Mouse (Mus musculus) forebrain, postnatal 0 days (tissue): ENCODE results near the gene Fancf. TPM values are rescaled to one million over a fixed set of nuclear protein-coding genes. Genes with fewer than 3 reads are reported as not detected.

ENCODE experiments used
- ATAC-seq: fragments of 200-750 bp; cut with Nextera tagmentation; 2 replicates; pipeline ENCODE4 v1.8.0; 2017; ENCODE audit warnings: mild to moderate bottlenecking, moderate library complexity
- DNase-seq: peaks from one replicate; pipeline ENCODE4 v3.0.0-alpha.2; 2015
- H3K27ac ChIP-seq: fragments of 300-500 bp; sonication (generic); 2 replicates; pipeline ENCODE4 v1.5.1; 2014; ENCODE audit warnings: low read depth, mild to moderate bottlenecking, antibody characterized with exemption, low read length, moderate library complexity, mixed read lengths
- H3K27me3 ChIP-seq: fragments of 300-500 bp; sonication (generic); 2 replicates; pipeline ENCODE4 v1.6.1; 2014; ENCODE audit warnings: mild to moderate bottlenecking, low read length, mixed read lengths; ENCODE audit not compliant: insufficient read depth
- H3K36me3 ChIP-seq: fragments of 300-500 bp; sonication (generic); 2 replicates; pipeline ENCODE4 v1.6.1; 2014; ENCODE audit warnings: mild to moderate bottlenecking, moderate library complexity; ENCODE audit not compliant: insufficient read depth
- H3K4me1 ChIP-seq: fragments of 300-500 bp; sonication (generic); 2 replicates; pipeline ENCODE4 v1.6.1; 2014; ENCODE audit warnings: antibody characterized with exemption; ENCODE audit not compliant: insufficient read depth
- H3K4me2 ChIP-seq: fragments of 300-500 bp; sonication (generic); 2 replicates; pipeline ENCODE4 v1.6.1; 2014; ENCODE audit warnings: low read depth, mild to moderate bottlenecking, moderate library complexity
- H3K4me3 ChIP-seq: fragments of 300-500 bp; sonication (generic); 2 replicates; pipeline ENCODE4 v1.5.1; 2014; ENCODE audit warnings: low read depth, low read length, mixed read lengths
- H3K9ac ChIP-seq: fragments of 300-500 bp; sonication (generic); 2 replicates; pipeline ENCODE4 v1.6.1; 2014; ENCODE audit warnings: mild to moderate bottlenecking
- H3K9me3 ChIP-seq: fragments of 300-500 bp; sonication (generic); 2 replicates; pipeline ENCODE4 v1.6.1; 2016; ENCODE audit warnings: low read length
- CTCF ChIP-seq: sonication (generic); IDR thresholded peaks from 2 replicates; pipeline ENCODE4 v1.5.1; 2016; ENCODE audit warnings: antibody characterized with exemption, control low read depth, low read depth
- WGBS: fragments of 180-500 bp; shearing (Covaris S2); extraction: QIAGEN DNeasy Blood & Tissue Kit; methylation state at CpG from one replicate; pipeline ENCODE4 v1.1.7; 2014; 5-methylcytosine and 5-hydroxymethylcytosine counted together
- polyA plus RNA-seq: library from polyadenylated mRNA; unstranded; fragments of >200 nt; fragmentation: Nextera tagmentation; extraction: Ambion mirVana; gene quantifications from 2 replicates; pipeline ENCODE4 v1.2.1, GENCODE M21; 2015
- total RNA-seq: library from RNA; depleted of rRNA; stranded (reverse); fragments of >200 nt; gene quantifications from 2 replicates; pipeline ENCODE4 v1.2.3, GENCODE M21; 2014

Gene Fancf
- total and polyA plus RNA-seq, 2 experiments from 2014 or later = 8.8 to 9.1 TPM

GRCm38 (mm10) chr7:51850877-51851276 is 11.2 kb downstream of the Fancf start:
- H3K9me3 ChIP-seq = no peaks in the 10 kb centered on the region
- no peaks in the 10 kb centered on the region for H3K27me3 ChIP-seq
- H3K27ac ChIP-seq = no peak overlapping the region
- no peak overlapping the region for H3K4me3 ChIP-seq
- no peak for TF ChIP-seq CTCF
- H3K4me1 ChIP-seq = no peaks in the 10 kb centered on the region
- ATAC-seq (no peak), DNase-seq (no peak)
- 73% methylated on average over 6 of the region's 6 CpGs for WGBS
- no peaks in the 10 kb centered on the region for H3K36me3 ChIP-seq
- no peak overlapping the region for H3K9ac ChIP-seq
- H3K4me2 ChIP-seq = no peak overlapping the region

GRCm38 (mm10) chr7:51840515-51840914 is 21.6 kb downstream of the Fancf start:
- Histone ChIP-seq H3K9ac (no peak overlapping the region), H3K9me3 (peaks cover 7% of the 10 kb centered on the region; the same call in 1 of the 2 replicates), H3K4me3 (no peak overlapping the region), H3K4me2 (no peak overlapping the region), H3K36me3 (no peaks in the 10 kb centered on the region), H3K4me1 (no peaks in the 10 kb centered on the region), H3K27ac (no peak overlapping the region), H3K27me3 (no peaks in the 10 kb centered on the region)
- TF ChIP-seq CTCF = no peak
- ATAC-seq (no peak), DNase-seq (no peak)
- 46% methylated on average over 7 of the region's 7 CpGs for WGBS

- no peak overlapping the region for H3K4me2 ChIP-seq
- no peaks in the 10 kb centered on the region for H3K27me3 ChIP-seq
- H3K9ac ChIP-seq = no peak overlapping the region
- no peak overlapping the region for H3K27ac ChIP-seq
- no peaks in the 10 kb centered on the region for H3K36me3 ChIP-seq
- H3K4me1 ChIP-seq = no peaks in the 10 kb centered on the region
- no peaks in the 10 kb centered on the region for H3K9me3 ChIP-seq
- ATAC-seq (no peak), DNase-seq (no peak)
- no peak overlapping the region for H3K4me3 ChIP-seq
- no peak for TF ChIP-seq CTCF
- WGBS = 17% methylated on average over 7 of the region's 7 CpGs
Observed at GRCm38 (mm10) chr7:51831917-51832316, 30.1 kb downstream of the Fancf start.

GRCm38 (mm10) chr7:51823562-51824338 is 38.3 kb downstream of the Fancf start:
- Histone ChIP-seq H3K4me3 (no peak overlapping the region), H3K36me3 (no peaks in the 10 kb centered on the region), H3K9me3 (no peaks in the 10 kb centered on the region), H3K4me1 (no peaks in the 10 kb centered on the region), H3K9ac (no peak overlapping the region), H3K4me2 (no peak overlapping the region), H3K27ac (no peak overlapping the region), H3K27me3 (no peaks in the 10 kb centered on the region)
- 54% methylated on average over 7 of the region's 7 CpGs for WGBS
- no peak for TF ChIP-seq CTCF
- DNase-seq = no peak
- no peak for ATAC-seq

- Histone ChIP-seq H3K36me3 (no peaks in the 10 kb centered on the region), H3K27ac (no peak overlapping the region), H3K9ac (no peak overlapping the region), H3K4me3 (no peak overlapping the region), H3K4me1 (no peaks in the 10 kb centered on the region), H3K4me2 (no peak overlapping the region), H3K9me3 (no peaks in the 10 kb centered on the region), H3K27me3 (no peaks in the 10 kb centered on the region)
- TF ChIP-seq CTCF = no peak
- no peak for ATAC-seq
- 45% methylated on average over 2 of the region's 2 CpGs for WGBS
- DNase-seq = no peak
Observed at GRCm38 (mm10) chr7:51821467-51821866, 40.6 kb downstream of the Fancf start.

GRCm38 (mm10) chr7:51819891-51820290 is 42.2 kb downstream of the Fancf start:
- no peaks in the 10 kb centered on the region for H3K36me3 ChIP-seq
- H3K9me3 ChIP-seq = no peaks in the 10 kb centered on the region
- no peak overlapping the region for H3K4me2 ChIP-seq
- DNase-seq = peak; percentile 80
- no peaks in the 10 kb centered on the region for H3K4me1 ChIP-seq
- no peak overlapping the region for H3K27ac ChIP-seq
- TF ChIP-seq CTCF = no peak
- H3K9ac ChIP-seq = no peak overlapping the region
- 49% methylated on average over 1 of the region's 1 CpGs for WGBS
- peak; percentile 69 for ATAC-seq
- no peak overlapping the region for H3K4me3 ChIP-seq
- no peaks in the 10 kb centered on the region for H3K27me3 ChIP-seq

- no peak for TF ChIP-seq CTCF
- no peaks in the 10 kb centered on the region for H3K4me1 ChIP-seq
- H3K9ac ChIP-seq = no peak overlapping the region
- no peak overlapping the region for H3K4me3 ChIP-seq
- 71% methylated on average over 3 of the region's 3 CpGs for WGBS
- H3K9me3 ChIP-seq = no peaks in the 10 kb centered on the region
- H3K4me2 ChIP-seq = no peak overlapping the region
- DNase-seq (no peak), ATAC-seq (no peak)
- H3K27me3 ChIP-seq = no peaks in the 10 kb centered on the region
- H3K36me3 ChIP-seq = no peaks in the 10 kb centered on the region
- H3K27ac ChIP-seq = no peak overlapping the region
Observed at GRCm38 (mm10) chr7:51818251-51818974, 43.7 kb downstream of the Fancf start.
